Mouse (Mus musculus) retina, postnatal 7 days (tissue): Measurements from ENCODE around the gene Fam83c.
"Not testable (repeated sequence)": the region's sequence is repeated elsewhere in the genome, so short reads cannot be mapped to it uniquely, and the experiment has no call there.

Experiments used
- DNase-seq: peaks from one replicate; pipeline ENCODE4 v3.0.0-alpha.2; 2012; ENCODE audit warnings: low read depth, low spot score

The Fam83c gene

GRCm38 (mm10) chr2:155834732-155835131 lies at the start of gene Fam83c:
Fam83c (minus strand) TSS chr2:155834854.
- DNase-seq: no peak

- DNase-seq: no peak
Observed at GRCm38 (mm10) chr2:155882087-155882486, 47.4 kb upstream of the Fam83c start.

DNA sequence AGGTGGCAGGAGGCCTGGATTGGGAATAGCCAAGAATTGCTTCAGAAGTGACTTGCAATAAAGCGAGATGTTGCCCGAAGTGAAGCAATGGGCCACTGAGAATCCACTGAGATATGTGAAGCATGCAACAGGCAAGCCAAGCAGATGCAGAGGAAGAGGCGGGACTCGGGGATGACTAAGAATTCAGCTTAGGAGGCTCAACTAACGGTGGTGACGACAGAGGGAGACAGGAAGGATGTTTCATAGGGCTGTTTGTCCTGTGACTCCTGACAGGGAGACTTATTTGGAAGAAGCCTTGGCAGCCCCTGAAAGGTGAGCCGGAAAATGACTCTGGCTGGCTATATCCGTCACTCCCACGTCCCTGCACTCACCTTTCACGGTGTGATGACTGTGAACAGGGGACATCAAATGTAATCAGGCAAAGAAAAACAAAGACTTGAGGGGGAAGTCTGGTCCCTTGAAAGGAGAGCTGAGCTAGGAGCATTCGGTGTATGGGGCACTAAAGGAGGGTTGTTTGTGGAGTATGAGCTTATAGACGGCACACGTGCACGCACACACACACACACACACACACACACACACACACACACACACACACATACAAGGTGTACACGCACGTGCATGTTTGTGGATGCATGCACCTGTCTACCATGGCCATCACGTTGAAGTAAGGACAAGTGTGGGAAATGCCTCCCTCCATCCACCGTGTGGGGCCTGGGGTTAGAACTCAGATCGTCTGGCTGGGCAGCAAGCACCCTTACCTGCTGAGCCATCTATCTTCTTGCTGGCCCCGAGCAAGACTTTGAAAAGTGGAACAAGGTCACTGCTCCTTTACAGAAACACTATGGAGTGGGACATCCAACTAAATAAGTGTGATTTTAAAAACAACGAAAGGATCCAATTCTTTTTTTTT lies 44.6 kb upstream of the Fam83c start:
- no peak for DNase-seq

DNA sequence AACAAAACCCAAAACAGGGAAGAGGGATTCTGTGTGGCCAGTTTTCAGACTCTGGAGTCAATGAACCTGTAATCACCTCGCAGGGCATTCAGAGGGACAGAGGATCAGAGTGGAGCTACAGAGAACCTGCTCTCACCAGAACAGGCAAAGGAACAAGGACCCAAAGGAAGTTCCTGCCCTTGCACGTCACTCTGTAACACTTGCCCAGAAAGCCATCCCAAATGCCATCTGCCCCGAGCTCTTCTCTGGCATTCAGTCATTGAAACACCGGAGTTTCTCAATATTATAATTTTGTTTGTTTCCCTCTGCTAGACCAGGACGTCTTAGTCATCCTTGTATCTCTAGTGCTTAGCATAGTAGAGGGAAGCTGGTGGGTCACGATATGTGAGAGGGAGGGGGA lies 39.0 kb upstream of the Fam83c start:
- DNase-seq: no peak

GRCm38 (mm10) chr2:155872930-155873507 lies 38.4 kb upstream of the Fam83c start:
- DNase-seq: no peak

GRCm38 (mm10) chr2:155872486-155872885 lies 37.8 kb upstream of the Fam83c start:
- no peak for DNase-seq

- no peak for DNase-seq
Observed at GRCm38 (mm10) chr2:155869772-155870171, 35.1 kb upstream of the Fam83c start.

GRCm38 (mm10) chr2:155868320-155868719 lies 33.7 kb upstream of the Fam83c start:
- DNase-seq: no peak

GRCm38 (mm10) chr2:155863301-155863867 lies 28.7 kb upstream of the Fam83c start:
- no peak for DNase-seq

GRCm38 (mm10) chr2:155862573-155863300 lies 28.1 kb upstream of the Fam83c start:
- DNase-seq: no peak

GRCm38 (mm10) chr2:155861581-155861980 lies 26.9 kb upstream of the Fam83c start:
- no peak for DNase-seq

GRCm38 (mm10) chr2:155860102-155860501 lies 25.4 kb upstream of the Fam83c start:
- DNase-seq: no peak

DNA sequence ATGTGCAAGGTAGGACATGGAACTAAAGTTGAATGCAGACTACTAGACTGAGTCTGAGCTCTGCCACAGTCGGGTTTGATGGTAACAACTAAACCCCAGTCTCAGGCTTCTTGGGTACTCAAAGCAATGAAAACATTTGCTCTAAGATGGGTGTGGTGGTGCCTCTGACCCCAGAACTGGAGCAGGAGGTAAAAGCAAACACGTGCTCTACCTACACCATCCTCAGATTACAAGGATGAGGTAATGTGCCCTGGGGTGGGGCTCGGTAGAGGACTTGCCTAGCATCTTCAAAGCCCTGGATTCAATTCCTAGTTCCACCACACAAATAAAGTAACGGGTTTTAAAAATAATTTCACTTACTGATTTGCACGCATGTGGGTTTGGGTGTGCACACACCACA lies 17.9 kb upstream of the Fam83c start:
- no peak for DNase-seq

DNA sequence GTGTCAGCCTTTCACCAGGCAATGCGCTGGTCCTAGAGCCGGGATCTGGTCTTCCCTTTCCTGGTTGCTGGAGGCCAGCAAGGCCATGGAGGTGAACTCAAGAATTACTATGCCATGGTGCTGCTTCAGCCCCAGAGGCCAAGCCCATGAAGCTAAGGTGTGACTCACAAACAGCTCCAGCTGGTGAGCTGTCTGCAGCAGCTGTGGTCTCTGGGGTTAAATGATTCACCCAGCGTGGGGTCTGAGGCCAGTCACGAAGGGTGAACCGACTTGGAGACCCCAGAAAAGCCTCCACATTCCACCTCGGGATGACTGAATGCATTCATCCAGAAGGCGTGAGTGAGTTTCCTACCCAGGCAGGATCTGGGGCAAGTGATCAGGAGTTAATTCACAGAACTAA lies 15.5 kb upstream of the Fam83c start:
- DNase-seq: no peak

DNA sequence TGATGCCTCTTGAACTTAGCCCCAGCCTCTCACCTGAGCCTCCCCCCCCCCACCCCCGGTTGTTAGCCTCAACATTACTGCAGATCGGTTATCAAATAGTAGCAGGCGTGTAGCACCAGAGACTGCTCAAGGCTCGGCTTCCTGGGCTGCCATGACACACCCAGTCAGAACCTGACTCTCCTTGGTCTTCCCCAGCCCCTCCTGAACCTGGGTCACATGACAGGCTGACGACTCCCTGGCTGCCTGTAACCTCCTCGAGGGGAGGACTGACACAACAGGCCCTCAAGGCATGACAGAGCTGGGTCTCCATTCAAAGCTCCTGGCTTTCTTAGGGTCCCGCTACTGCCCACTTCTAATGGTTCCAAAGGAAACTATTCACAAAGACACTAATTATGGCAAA lies 14.8 kb upstream of the Fam83c start:
- no peak for DNase-seq

GRCm38 (mm10) chr2:155848291-155848690 lies 13.6 kb upstream of the Fam83c start:
- DNase-seq: peak; percentile 77

DNA sequence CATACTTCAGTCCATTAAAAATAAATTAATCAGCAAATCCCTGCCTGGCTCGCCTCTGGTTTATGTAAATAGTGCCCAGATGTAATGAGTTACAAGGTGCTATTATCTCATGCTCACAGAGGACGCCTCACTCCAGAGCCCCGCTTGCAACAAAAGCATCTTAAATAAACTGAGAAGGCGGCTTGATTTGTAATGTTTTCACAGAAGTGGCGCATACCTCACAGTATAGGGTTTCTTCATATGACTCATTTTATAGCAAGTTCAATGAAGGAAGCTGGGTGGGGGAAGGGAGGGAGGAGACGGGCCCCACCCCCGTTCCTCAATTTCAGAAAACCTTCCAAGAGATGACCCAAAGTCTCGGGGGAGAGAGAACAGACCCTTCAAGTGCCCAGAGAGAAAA lies 12.3 kb upstream of the Fam83c start:
- DNase-seq: no peak

DNA sequence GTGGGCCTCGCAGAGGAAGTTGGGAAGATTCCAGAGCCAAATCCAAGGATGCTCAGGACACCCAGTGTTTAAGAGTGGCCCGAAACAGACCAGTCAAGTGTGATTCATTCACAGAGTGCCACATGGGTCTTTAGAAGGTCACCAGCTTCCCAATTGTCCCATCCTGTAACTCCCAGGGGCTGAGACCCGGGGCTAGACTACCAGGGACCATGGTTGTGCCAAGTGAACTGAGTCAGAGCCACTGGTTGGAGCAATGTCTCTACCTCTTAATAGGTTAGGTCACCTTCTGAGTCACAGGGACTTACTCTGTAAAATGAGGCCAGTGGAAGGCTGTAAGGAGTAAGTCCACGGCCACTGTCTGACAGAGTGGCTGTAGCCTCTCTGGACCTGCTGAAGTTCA lies 4.3 kb upstream of the Fam83c start:
- DNase-seq: no peak

DNA sequence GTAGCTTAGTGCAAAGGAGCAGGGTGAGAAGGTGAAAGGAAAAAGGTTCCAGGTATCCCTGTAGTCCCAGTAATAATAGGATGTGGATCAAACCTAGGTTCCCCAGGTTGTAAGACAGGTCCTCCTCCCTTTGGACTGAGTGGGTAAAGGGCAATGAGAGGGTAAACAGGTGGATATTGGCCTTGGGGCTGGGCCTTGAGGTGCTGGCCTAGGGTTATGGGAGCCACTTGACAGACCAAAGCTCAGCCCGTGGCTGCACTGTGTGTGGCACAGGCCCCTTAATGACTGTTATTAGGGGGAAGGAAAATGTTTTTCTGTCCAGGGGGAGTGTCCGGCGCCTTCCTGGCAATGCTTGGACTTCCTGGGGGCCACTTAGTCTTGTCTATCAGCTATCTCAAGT lies 3.3 kb upstream of the Fam83c start:
- DNase-seq: no peak

- DNase-seq: not testable (repeated sequence)
Observed at GRCm38 (mm10) chr2:155832087-155832486, 2.6 kb downstream of the Fam83c start.

DNA sequence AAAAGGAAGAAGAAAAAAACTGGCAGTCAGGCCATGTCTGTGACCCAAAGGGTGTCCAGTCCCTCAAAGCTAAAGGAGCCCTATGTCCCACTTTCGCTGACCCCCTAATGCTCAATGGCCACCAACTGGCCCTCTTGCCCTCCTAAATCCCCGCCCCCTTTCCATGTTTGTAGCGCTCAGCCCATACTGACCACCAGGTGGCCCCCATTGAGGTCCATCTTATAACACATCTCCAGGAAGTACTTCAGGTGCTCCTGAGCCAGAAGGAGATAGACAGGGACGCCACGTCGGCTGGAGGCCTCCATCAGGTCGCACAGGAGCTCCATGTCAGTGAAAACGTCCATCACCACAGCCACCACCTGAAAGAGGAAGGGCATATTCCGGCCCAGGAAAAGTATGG lies 3.4 kb downstream of the Fam83c start:
- no peak for DNase-seq

GRCm38 (mm10) chr2:155830841-155831240 lies 3.8 kb downstream of the Fam83c start:
- DNase-seq: no peak
